Mouse (Mus musculus) spleen, adult 2 months (tissue): ENCODE measurements around the gene Mtfmt.

Experiments
- CTCF ChIP-seq: fragments of 200-500 bp; IDR thresholded peaks from 2 replicates; pipeline ENCODE4 v1.5.1; 2011; ENCODE audit warnings: mild to moderate bottlenecking, inconsistent platforms; ENCODE audit not compliant: insufficient read depth, insufficient read length, insufficient replicate concordance; ENCODE audit errors: extremely low read depth
- POLR2A ChIP-seq: fragments of 200-500 bp; IDR thresholded peaks from 2 replicates; pipeline ENCODE4 v1.6.1; 2011; ENCODE audit warnings: low read depth, low read length, inconsistent platforms

DNA sequence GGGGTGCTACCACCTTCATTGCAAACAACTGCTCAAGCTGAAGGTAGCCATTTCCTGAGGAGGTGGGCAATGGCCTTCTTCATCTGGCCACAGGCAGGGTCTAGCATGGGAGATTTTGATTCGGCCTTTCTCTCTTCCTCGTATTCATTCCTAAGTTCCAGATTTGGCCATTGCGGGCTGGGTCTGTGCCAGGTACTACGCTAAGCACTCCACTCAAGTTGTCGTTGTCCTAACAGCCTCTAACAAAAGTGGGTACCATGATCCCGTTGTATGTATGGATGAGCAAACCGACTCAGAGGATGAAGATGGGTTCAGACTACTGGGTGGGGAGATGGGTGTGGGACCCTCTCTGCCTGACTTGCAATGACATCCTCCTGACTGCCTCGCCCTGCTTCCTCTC, 25.2 kb upstream of the Mtfmt start:
- no peak for TF ChIP-seq CTCF
- TF ChIP-seq POLR2A = no peak
